Mouse (Mus musculus) 416B (cell line): ENCODE data around the gene Cercam.
"Not testable (repeated sequence)": the region's sequence is repeated elsewhere in the genome, so short reads cannot be mapped to it uniquely, and the experiment has no call there.

Experiments
- DNase-seq: peaks from one replicate; pipeline ENCODE4 v3.0.0; 2011; ENCODE audit warnings: low read depth

Cercam gene

DNA sequence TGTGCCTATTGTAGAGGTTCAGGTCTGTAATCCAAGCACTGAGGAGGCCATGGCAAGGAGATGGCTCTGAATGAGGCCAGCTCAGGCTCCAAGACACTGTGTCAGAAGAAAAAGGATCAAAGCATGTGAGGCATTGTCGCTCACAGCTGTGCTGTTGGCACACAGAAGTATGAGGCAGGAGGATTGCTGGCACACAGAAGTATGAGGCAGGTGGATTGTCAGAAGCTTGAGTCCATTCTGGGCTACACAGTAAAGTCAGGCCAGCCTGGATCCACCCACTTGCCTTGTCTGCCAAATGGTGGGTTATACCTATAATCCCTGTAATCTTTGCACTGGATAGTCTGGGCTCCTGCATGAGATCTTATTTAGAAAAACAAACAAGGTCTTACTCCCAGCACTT, 29.1 kb downstream of the Cercam start:
- DNase-seq, result no peak

DNA sequence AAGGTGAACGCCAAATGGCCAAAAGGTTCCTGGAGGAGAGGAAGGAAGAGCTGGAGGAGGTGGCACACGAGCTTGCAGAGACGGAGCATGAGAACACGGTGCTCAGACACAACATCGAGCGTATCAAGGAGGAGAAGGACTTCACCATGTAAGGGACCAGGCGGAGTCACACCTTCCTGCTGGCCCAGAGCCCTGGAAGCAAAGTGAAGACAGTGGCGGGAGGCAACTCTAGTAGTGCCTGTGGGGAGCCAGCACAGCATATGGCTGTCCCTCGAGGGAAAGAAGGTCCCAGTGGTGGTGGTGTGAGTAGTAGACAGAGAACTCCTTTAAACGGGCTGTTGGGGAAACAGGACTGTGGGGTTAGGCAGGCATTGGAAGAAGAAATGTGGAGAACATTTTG, 33.2 kb downstream of the Cercam start:
- DNase-seq, result no peak

DNA sequence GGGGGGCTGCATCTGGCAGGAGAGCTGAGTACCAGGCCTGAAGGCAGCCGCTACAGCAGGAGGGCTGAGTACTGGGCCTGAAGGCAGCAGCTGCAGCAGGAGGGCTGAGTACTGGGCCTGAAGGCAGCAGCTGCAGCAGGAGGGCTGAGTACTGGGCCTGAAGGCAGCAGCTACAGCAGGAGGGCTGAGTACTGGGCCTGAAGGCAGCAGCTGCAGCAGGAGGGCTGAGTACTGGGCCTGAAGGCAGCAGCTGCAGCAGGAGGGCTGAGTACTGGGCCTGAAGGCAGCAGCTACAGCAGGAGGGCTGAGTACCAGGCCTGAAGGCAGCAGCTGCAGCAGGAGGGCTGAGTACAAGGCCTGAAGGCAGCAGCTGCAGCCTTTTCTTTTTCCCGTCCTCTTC, 39.2 kb downstream of the Cercam start:
- not testable (repeated sequence) for DNase-seq

DNA sequence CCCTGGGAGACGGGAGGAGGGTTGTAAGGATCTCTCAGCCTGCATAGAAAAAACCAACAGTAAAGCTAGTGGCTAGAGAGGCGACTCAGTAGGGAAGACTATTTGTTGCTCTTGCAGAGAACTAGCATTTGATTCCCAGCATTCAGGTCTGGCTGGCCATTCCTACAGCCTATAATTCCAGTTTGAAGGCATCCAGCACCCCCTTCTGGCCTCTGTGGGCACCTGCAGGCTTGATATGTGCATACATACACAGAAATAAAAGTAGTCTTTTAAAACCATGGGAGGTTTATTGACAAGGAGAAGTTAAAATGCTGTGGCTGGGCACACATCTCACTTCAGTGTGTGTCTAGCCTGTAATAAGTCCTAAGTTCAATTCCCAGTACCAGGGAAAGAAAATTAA, 41.1 kb downstream of the Cercam start:
- peak; percentile 66 for DNase-seq

DNA sequence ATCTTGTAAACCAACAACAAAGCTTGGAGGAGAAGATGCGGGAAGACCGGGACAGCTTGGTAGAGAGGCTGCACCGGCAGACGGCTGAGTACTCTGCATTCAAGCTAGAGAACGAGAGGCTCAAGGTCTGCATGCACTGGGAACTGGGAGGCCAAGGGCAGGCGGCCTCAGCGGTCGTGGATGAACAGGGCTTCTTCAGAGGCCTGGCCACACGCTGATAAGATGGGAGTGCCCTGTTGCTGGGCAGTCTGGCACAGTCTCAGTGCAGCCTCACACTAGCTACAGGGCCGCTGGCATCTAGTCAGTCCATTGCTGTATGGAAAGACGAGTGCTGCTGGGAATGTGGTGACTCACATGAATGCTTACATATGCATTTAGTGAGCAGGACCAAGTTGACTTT, 48.7 kb downstream of the Cercam start:
- no peak for DNase-seq

DNA sequence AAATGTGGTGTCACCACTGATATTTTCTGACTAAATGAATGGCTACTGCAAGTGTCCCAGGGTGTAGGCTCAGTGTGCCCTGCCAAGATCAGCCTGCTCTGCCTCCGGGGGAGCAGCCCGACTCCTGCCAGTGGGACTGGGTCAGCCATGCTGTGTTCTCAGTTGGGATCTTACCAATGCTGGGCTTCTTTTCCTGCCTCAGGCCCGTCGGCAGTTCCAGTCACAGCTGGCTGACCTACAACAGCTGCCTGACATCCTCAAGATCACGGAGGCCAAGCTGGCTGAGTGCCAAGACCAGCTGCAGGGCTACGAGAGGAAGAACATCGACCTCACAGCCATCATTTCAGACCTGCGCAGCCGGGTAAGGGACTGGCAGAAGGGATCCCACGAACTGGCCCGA, 53.0 kb downstream of the Cercam start:
- peak; percentile 15 for DNase-seq

DNA sequence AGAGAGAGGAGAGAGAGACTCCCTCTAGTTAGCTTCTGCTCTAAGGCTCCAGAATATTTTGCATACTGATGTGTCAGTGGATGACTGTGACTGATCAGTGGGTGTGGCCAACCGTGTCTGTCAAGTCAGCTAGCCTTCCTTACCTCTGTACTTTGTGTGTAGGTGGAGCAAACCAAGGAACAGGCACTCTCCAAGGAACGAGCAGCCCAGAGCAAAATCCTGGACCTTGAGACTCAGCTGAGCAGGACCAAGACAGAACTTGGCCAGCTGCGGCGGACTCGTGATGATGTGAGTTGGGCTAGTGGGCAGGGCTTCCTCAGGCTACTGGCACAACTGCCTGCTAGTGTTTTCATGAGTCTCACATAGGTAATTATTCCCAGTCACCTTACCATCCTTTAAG, 57.6 kb downstream of the Cercam start:
- no peak for DNase-seq

DNA sequence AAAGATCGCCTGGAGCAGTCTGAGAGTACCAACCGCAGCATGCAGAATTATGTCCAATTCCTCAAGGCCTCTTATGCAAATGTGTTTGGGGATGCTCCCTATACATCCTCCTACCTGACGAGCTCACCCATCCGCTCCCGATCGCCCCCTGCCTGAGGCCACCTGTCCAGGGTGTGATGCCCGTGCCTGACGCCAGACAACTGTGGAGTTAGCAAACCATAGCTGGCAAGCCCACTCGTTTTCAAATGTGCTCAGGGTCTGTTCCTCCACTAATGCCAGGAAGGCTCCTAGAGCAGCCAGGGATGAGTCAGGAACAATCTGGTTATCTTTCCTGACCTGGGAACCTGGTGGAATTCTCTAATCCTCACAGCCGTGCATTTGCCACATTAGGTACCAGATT, 61.5 kb downstream of the Cercam start:
- DNase-seq, result no peak

DNA sequence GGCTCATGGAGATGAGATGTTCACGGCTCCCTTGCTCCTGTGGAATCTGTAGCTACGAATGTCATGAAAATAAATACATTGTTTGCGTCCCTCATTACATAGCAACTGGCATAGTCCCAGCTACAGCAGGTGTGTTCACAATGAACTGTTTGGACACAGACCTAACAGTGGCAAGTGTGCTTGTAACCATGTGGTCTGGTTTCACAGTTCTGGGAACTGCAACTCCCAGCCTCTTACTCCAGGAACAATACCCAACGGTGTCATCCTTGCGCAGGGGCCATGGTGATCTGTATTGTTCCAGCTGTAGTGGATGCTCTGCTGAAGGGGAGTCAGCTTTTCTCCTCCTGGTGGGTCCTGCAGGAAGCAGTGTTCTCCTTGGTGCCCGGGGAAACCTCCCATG, 62.2 kb downstream of the Cercam start:
- no peak for DNase-seq
